Mouse (Mus musculus) stomach, embryonic 15.5 days (tissue): ENCODE results near the gene Olfr1076. TPM values are rescaled to one million over a fixed set of nuclear protein-coding genes. Genes with fewer than 3 reads are reported as not detected.
"Not testable (repeated sequence)": the region's sequence is repeated elsewhere in the genome, so short reads cannot be mapped to it uniquely, and the experiment has no call there.

Experiments used
- ATAC-seq: fragments of 200-750 bp; cut with Nextera tagmentation; 2 replicates; pipeline ENCODE4 v1.8.0; 2017; ENCODE audit warnings: low read depth, moderate number of reproducible peaks, moderate TSS enrichment; ENCODE audit not compliant: insufficient read depth, low FRiP score
- H3K27ac ChIP-seq: fragments of 300-500 bp; sonication (generic); 2 replicates; pipeline ENCODE4 v1.5.1; 2015; ENCODE audit warnings: mild to moderate bottlenecking, inconsistent platforms
- H3K27me3 ChIP-seq: fragments of 300-500 bp; sonication (generic); replicated peaks from 2 replicates; pipeline ENCODE4 v1.6.1; 2015; ENCODE audit warnings: inconsistent platforms
- H3K36me3 ChIP-seq: fragments of 300-500 bp; sonication (generic); 2 replicates; pipeline ENCODE4 v1.6.1; 2015; ENCODE audit warnings: inconsistent platforms
- H3K4me1 ChIP-seq: fragments of 300-500 bp; sonication (generic); 2 replicates; pipeline ENCODE4 v1.6.1; 2015; ENCODE audit warnings: inconsistent platforms
- H3K4me2 ChIP-seq: fragments of 300-500 bp; sonication (generic); 2 replicates; pipeline ENCODE4 v1.6.1; 2015; ENCODE audit warnings: mild to moderate bottlenecking, inconsistent platforms
- H3K4me3 ChIP-seq: fragments of 300-500 bp; sonication (generic); replicated peaks from 2 replicates; pipeline ENCODE4 v1.5.1; 2015; ENCODE audit warnings: inconsistent platforms
- H3K9ac ChIP-seq: fragments of 300-500 bp; sonication (generic); 2 replicates; pipeline ENCODE4 v1.6.1; 2015; ENCODE audit warnings: inconsistent platforms
- H3K9me3 ChIP-seq: fragments of 300-500 bp; sonication (generic); 2 replicates; pipeline ENCODE4 v1.6.1; 2016; ENCODE audit warnings: inconsistent platforms
- WGBS: fragments of 180-500 bp; shearing (Covaris S2); methylation state at CpG from one replicate; pipeline ENCODE4 v1.1.7; 2015; 5-methylcytosine and 5-hydroxymethylcytosine counted together
- polyA plus RNA-seq: library from polyadenylated mRNA; unstranded; fragments of >200 nt; fragmentation: Nextera tagmentation; extraction: Ambion mirVana; gene quantifications from 2 replicates; pipeline ENCODE4 v1.2.1, GENCODE M21; 2015

Gene Olfr1076
- not detected in 2 replicates for polyA plus RNA-seq

GRCm38 (mm10) chr2:86508161-86508560, at the start of gene Olfr1076:
Olfr1076 (plus strand) TSS chr2:86508461.
- H3K4me1 ChIP-seq: no peaks in the 10 kb centered on the region
- no peak within 1 kb of the TSS for H3K4me2 ChIP-seq
- H3K27ac ChIP-seq: no peak within 1 kb of the TSS
- no peak for ATAC-seq
- H3K27me3 ChIP-seq: no peaks in the 10 kb centered on the region
- no peaks in the 10 kb centered on the region for H3K9me3 ChIP-seq
- H3K4me3 ChIP-seq: no peak within 1 kb of the TSS
- no peak within 1 kb of the TSS for H3K9ac ChIP-seq
- WGBS: 80% methylated on average over 1 of the region's 1 CpGs
- no peaks in the 10 kb centered on the region for H3K36me3 ChIP-seq

GRCm38 (mm10) chr2:86460434-86460833, 47.8 kb upstream of the Olfr1076 start:
- no peak overlapping the region for H3K27ac ChIP-seq
- H3K4me1 ChIP-seq: no peaks in the 10 kb centered on the region
- H3K9ac ChIP-seq: no peak overlapping the region
- no peaks in the 10 kb centered on the region for H3K27me3 ChIP-seq
- H3K4me3 ChIP-seq: no peak overlapping the region
- H3K9me3 ChIP-seq: no peaks in the 10 kb centered on the region
- no peak for ATAC-seq
- WGBS: 86% methylated on average over 1 of the region's 1 CpGs
- H3K4me2 ChIP-seq: no peak overlapping the region
- H3K36me3 ChIP-seq: no peaks in the 10 kb centered on the region

GRCm38 (mm10) chr2:86464442-86465109, 43.7 kb upstream of the Olfr1076 start:
- Histone ChIP-seq H3K27me3 (no peaks in the 10 kb centered on the region), H3K9ac (no peak overlapping the region), H3K4me2 (peak overlapping the region; percentile 38)

GRCm38 (mm10) chr2:86487286-86487685, 21.0 kb upstream of the Olfr1076 start, which contains the start of gene Olfr228:
Olfr228 (minus strand) TSS chr2:86487386.
- Histone ChIP-seq H3K4me2 (no peak within 1 kb of the TSS), H3K4me3 (no peak within 1 kb of the TSS), H3K9ac (no peak within 1 kb of the TSS), H3K4me1 (no peaks in the 10 kb centered on the region), H3K27ac (no peak within 1 kb of the TSS), H3K9me3 (no peaks in the 10 kb centered on the region), H3K27me3 (no peaks in the 10 kb centered on the region), H3K36me3 (no peaks in the 10 kb centered on the region)
- no peak for ATAC-seq
- 32% methylated on average over 1 of the region's 1 CpGs for WGBS

More at GRCm38 (mm10) chr2:86464442-86465109, 43.7 kb upstream of the Olfr1076 start:
- H3K4me1 ChIP-seq: no peaks in the 10 kb centered on the region
- no peak for ATAC-seq
- no peaks in the 10 kb centered on the region for H3K36me3 ChIP-seq
- H3K27ac ChIP-seq: no peak overlapping the region
- no peaks in the 10 kb centered on the region for H3K9me3 ChIP-seq
- H3K4me3 ChIP-seq: no peak overlapping the region; the same call in 1 of the 2 replicates
- WGBS: 29% methylated on average over 10 of the region's 10 CpGs

GRCm38 (mm10) chr2:86530991-86531390, 22.7 kb downstream of the Olfr1076 start:
- no peaks in the 10 kb centered on the region for H3K36me3 ChIP-seq
- 65% methylated on average over 1 of the region's 1 CpGs for WGBS
- ATAC-seq: no peak
- no peak overlapping the region for H3K4me2 ChIP-seq
- no peak overlapping the region for H3K27ac ChIP-seq
- no peak overlapping the region for H3K4me3 ChIP-seq
- no peak overlapping the region for H3K9ac ChIP-seq
- no peaks in the 10 kb centered on the region for H3K9me3 ChIP-seq
- H3K4me1 ChIP-seq: no peaks in the 10 kb centered on the region
- no peaks in the 10 kb centered on the region for H3K27me3 ChIP-seq

- H3K4me2 ChIP-seq: no peak within 1 kb of the TSS
- H3K4me1 ChIP-seq: no peaks in the 10 kb centered on the region
- 71% methylated on average over 1 of the region's 1 CpGs for WGBS
- H3K9me3 ChIP-seq: no peaks in the 10 kb centered on the region
- no peaks in the 10 kb centered on the region for H3K36me3 ChIP-seq
- no peaks in the 10 kb centered on the region for H3K27me3 ChIP-seq
- ATAC-seq: no peak
- no peak within 1 kb of the TSS for H3K4me3 ChIP-seq
- no peak within 1 kb of the TSS for H3K27ac ChIP-seq
- H3K9ac ChIP-seq: no peak within 1 kb of the TSS
These were observed 34.1 kb downstream of the Olfr1076 start, which contains the start of gene Olfr1079 for GRCm38 (mm10) chr2:86542380-86542779. Olfr1079 (minus strand) TSS chr2:86542480.

GRCm38 (mm10) chr2:86558135-86558534, 49.9 kb downstream of the Olfr1076 start, which contains the start of gene Olfr1080:
Olfr1080 (minus strand) TSS chr2:86558235.
- not testable (repeated sequence) for H3K27me3 ChIP-seq, H3K36me3 ChIP-seq, H3K9me3 ChIP-seq, H3K4me2 ChIP-seq, H3K27ac ChIP-seq, ATAC-seq, H3K9ac ChIP-seq, H3K4me1 ChIP-seq, H3K4me3 ChIP-seq

Other genes starting within 250 kb of the Olfr1076 start
- gene Olfr1051, start 229.4 kb upstream of the Olfr1076 start, polyA plus RNA-seq: not detected in 2 replicates
- gene Olfr1052, start 216.0 kb upstream of the Olfr1076 start, polyA plus RNA-seq: not detected in 2 replicates
- gene Olfr1053, start 193.2 kb upstream of the Olfr1076 start, polyA plus RNA-seq: not detected in 2 replicates
- not detected in 2 replicates for gene Olfr1054, start 173.0 kb upstream of the Olfr1076 start, polyA plus RNA-seq
- gene Olfr1055, start 158.2 kb upstream of the Olfr1076 start, polyA plus RNA-seq: not detected in 2 replicates
- gene Olfr1056, start 146.0 kb upstream of the Olfr1076 start, polyA plus RNA-seq: not detected in 2 replicates
- not detected in 2 replicates for gene Olfr1057, start 130.1 kb upstream of the Olfr1076 start, polyA plus RNA-seq
- not detected in 2 replicates for gene Olfr1058, start 119.9 kb upstream of the Olfr1076 start, polyA plus RNA-seq
- gene Olfr1061, start 94.4 kb upstream of the Olfr1076 start, polyA plus RNA-seq: not detected in 2 replicates
- gene Olfr1062, start 81.7 kb upstream of the Olfr1076 start, polyA plus RNA-seq: not detected in 2 replicates
- not detected in 2 replicates for gene Olfr1065, start 57.9 kb upstream of the Olfr1076 start, polyA plus RNA-seq
- not detected in 2 replicates for gene Olfr1066, start 52.2 kb upstream of the Olfr1076 start, polyA plus RNA-seq
- gene Olfr228, start 21.1 kb upstream of the Olfr1076 start, polyA plus RNA-seq: not detected in 2 replicates
- gene Olfr1079, start 34.0 kb downstream of the Olfr1076 start, polyA plus RNA-seq: not detected in 2 replicates
- gene Olfr1080, start 49.8 kb downstream of the Olfr1076 start, polyA plus RNA-seq: not detected in 2 replicates
- gene Olfr1082, start 90.5 kb downstream of the Olfr1076 start, polyA plus RNA-seq: not detected in 2 replicates
- gene Olfr1084, start 131.3 kb downstream of the Olfr1076 start, polyA plus RNA-seq: not detected in 2 replicates
- gene Olfr1085, start 153.6 kb downstream of the Olfr1076 start, polyA plus RNA-seq: not detected in 2 replicates
- not detected in 2 replicates for gene Olfr1086, start 171.6 kb downstream of the Olfr1076 start, polyA plus RNA-seq
- not detected in 2 replicates for gene Olfr1087, start 189.9 kb downstream of the Olfr1076 start, polyA plus RNA-seq
- not detected in 2 replicates for gene Olfr1089, start 225.2 kb downstream of the Olfr1076 start, polyA plus RNA-seq